Mouse (Mus musculus): ENCODE results near the gene Glb1l.

The Glb1l gene

DNA sequence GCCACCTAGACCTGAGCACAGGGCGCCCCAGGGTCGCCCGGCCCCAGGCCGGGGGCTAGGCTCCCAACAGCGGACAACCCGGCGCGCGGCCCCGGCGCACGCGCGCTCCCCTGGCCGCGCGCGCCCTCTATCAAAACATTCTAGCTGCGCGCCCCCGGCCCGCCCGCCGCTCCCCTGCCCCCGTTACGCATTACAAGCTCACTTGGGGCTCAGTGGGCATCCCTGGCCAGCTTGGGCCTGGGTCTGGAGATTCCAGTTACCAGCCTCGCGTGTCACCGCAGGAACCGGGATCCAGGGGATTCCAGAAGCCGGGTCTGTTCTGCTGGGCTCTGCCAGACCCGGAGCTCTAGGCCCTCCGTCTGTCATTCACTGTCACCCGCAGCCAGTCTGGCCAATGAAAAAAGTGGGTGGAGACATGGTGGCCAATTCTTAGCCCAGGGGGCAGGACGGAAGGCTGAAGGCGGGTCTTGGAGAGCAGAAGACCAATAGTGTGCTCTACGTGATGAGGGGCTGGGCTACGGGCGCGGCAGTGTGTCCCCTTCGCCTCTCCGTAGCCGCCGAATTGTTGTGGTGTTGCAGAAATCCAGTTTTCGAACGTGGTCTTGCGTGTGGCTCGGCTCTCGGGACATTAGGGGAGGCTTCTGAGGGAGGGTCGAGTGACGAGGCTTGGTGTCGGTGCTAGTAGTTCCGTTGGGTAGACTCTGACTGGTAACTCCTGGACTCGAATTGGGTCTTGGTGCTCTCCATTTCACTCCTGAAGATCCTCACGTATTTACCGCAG lies 18.8 kb downstream of the Glb1l start, which contains the start of the genes Ankzf1 and Atg9a:
Ankzf1 (plus strand) TSS at position 530 of the 781 bp plus-strand sequence.
Atg9a (minus strand) TSS at position 575 of the 781 bp plus-strand sequence.
- DNase-seq, result peak; percentile 90 to 96

DNA sequence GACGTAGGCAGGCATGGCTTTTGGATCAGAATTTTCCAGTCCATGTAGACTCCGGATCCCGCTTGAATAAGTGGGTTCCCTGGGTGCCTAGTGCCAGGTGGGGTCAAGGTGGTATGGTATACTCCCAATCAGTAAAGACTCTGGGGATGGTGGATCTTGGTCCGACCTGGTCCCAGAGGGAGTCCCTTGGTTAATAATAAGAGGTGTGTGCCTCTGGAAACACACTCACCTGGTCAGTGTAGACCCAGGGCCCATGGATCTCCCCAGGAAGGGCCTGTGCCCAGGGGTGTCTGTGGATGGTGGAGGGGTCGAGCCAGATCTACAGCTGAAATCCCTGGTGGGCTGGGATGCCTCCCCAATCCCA lies 19.4 kb downstream of the Glb1l start:
- no peak for DNase-seq

DNA sequence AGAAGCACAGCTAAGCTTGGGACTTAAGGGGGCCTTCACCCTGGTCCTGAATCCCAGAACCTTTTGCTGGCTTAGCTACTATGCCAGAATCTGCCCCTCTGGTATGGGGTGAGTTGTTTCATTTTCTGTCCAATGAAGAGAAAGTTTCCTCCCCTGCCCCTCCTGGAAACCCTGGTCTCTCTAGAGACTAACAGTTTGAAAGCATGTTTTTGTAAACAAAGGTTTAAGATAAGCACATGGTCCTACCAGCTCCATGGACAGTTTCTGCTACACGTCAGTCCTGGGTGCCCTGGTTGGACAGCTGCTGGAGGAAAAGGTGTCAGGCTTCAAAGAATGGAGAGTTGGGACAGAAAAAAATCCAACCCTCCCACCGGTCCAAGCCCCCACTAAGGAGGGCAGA lies 20.0 kb downstream of the Glb1l start:
- DNase-seq, result no peak

DNA sequence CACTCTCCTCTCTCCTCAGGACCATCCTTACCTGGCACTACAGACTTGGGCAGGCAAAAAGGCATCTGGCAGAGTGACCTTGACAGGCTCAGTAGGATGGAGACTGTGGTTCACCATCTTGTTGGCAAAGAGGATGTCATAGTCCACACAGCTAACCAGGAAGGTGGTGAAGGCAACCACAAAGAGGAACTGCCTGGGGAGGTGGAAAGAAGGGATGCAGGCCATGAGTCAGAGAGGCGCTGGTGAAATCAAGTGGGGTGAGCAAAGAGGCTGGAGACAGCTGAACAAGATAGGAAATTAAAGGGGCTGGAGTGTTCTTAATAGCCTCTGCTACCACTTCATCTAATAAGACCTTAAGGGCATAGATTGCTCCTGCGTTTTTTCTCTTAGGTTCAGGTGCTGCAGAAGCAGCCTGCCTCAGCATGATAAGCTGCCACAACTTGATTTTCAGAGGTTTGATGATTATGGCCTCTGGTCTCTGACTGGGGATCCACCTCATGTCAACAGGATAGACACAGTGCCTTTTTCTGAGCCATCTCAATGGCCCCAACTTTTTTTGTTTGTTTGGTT lies 22.6 kb downstream of the Glb1l start:
- no peak for DNase-seq

DNA sequence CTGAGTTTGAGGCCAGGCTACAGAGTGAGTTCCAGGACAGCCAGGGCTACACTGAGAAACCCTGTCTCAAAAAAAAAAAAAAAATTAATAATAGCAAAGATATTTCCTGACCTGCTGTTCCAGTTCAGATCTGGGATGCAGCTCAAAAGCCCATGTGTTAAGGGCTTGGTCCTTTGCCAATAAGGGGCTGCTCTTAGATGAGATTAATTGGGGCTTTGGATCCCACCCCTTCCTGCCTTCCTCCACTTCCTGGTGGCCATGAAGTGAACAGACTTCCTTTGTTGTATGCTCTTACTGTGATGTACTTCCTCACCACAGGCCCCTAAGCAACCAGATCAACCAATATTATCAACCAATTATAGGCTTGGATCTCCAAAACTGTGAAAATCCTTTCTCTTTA lies 23.5 kb downstream of the Glb1l start:
- DNase-seq, result no peak

DNA sequence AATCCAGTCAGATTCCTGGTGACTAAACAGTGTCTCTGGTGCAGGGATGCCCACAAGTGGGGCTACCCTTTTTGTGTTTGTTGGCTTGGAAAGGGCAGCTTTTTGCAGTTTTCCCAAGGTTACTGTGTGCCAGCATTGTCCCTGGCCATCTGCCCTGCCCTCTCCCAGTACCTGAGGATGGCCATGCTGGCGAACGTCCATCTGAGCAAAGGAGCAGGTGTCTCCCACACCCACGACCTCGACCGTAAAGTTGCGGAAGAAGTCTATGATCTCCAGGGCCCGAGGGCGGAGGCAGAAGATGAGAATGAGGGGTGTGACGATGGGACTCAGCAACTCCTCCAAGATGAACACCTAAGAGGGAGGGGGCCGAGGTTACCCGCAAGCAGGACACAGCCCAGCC lies 25.1 kb downstream of the Glb1l start:
- DNase-seq, result no peak

DNA sequence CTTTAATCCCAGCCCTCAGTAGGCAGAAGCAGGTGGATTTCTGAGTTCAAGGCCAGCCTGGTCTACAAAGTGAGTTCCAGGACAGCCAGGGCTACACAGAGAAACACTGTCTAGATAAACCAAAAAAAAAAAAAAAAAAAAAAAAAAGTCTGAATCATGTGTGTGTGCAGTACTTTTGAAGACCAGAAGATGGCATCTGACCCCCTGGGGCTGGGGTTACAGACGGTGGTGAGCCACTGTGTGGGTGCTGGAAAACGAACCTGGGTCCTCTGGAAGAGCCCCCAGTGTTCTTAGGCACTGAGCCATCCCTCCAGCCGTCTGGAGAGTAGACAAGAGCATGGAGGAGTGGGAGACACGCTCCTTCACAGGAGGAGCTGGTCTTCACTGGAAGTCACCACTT lies 28.5 kb downstream of the Glb1l start:
- peak in 1 of 2 experiments; percentile 11 for DNase-seq

DNA sequence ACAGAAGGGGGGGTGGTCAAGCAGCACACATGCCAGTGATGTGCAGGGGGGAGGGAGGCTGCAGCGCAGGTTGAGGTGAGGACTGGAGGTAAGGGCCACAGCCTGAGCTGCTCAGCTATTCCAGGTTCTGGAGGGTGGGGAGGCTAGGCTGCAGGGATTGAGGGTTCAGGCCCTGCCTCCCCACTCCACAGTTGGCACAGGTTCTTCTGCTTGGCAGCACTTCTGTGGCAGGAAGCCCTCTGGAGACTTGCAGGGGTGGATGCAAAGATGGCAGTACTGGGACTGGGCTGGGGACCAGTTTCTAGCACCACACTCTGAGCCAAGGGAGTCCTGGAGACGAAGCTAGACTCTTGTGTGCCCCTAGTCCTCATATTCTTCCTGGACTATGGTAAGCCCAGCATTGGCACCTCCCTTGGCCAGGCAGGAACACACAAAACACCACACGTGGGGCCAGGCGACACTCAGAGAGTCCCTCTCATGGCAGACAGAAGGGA lies 29.2 kb downstream of the Glb1l start:
- no peak for DNase-seq

DNA sequence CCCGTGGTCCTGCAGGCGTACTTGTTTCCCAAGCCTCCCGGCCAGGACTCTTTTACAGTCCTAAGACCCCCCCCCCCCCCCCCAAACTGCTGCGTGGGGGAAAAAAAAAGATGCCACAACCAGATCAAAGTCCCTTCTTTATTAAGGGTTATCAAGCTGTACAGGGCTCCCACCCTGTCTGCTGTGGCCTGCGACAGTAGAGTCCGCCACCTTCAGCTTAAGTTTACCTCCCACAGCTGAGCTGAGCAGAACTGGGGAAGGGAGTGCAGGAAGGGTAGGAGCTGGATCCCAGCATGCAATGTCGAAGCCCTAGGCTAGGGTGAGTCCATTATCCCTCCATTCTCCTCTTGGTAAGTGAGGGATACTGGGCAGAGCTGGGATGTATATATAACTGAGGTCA lies 29.9 kb downstream of the Glb1l start:
- DNase-seq, result no peak

DNA sequence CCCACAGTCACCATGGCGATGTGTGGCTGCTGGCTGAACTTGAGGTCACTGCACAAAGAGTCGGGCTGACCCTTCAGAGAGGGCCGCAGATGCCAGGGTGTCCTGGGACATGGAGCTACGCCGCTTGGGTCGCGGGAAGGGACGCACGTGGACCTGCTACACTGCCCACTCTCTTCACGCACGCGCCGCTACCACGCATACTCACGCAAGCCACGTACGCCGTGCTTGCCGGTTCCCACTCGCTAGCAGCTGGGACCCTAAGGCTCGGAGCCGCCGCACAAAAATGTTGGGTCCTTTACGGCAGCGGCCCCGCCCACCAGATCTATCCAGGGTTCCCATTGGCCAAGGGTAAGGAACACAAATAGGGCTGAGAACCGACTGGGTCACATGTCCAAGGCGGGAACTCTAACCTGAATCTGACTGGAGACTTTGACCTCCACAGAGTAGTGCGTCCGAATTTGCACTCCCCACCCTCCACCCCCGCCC lies 30.5 kb downstream of the Glb1l start, which contains the start of gene Abcb6:
Abcb6 (minus strand) TSS at position 288 of the 486 bp plus-strand sequence.
- DNase-seq, result peak; percentile 78 to 87

DNA sequence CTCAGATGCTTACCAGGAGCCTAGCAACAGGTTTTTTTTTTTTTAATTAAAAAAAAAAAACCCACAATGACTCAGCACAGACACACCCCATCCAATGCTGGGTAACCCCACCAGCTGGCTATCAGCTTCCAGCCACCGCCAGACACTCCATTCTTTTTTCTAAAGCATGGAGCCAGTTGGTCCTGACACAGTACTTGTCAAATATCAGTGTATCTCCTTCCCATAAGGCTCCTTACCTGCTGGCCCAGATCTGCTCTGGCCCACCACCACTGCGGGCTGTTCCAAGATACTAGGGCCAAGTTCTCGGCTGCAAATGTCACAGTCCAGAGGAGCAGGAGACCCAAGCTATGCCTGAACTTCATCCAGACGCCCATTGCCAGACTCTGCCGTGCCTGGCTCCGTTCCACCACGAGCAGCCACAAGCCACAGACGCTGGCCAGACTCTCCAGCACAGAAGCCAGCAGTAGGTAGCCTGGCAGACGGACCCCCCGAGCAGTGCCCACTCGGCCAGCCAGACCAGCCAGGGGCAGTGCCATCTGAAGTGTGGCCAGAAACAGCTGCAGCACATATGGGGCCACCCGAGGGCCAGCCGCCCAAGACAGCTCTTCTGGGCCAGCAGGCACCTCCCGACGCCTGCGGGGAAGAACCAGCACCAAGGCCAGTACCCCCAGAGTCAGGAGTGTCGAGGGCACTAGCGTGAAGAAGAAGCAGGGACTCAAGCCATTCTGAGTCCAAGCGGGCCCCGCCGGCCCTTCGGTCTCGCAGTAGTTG lies 31.1 kb downstream of the Glb1l start:
- DNase-seq, result peak in 1 of 2 experiments; percentile 16

DNA sequence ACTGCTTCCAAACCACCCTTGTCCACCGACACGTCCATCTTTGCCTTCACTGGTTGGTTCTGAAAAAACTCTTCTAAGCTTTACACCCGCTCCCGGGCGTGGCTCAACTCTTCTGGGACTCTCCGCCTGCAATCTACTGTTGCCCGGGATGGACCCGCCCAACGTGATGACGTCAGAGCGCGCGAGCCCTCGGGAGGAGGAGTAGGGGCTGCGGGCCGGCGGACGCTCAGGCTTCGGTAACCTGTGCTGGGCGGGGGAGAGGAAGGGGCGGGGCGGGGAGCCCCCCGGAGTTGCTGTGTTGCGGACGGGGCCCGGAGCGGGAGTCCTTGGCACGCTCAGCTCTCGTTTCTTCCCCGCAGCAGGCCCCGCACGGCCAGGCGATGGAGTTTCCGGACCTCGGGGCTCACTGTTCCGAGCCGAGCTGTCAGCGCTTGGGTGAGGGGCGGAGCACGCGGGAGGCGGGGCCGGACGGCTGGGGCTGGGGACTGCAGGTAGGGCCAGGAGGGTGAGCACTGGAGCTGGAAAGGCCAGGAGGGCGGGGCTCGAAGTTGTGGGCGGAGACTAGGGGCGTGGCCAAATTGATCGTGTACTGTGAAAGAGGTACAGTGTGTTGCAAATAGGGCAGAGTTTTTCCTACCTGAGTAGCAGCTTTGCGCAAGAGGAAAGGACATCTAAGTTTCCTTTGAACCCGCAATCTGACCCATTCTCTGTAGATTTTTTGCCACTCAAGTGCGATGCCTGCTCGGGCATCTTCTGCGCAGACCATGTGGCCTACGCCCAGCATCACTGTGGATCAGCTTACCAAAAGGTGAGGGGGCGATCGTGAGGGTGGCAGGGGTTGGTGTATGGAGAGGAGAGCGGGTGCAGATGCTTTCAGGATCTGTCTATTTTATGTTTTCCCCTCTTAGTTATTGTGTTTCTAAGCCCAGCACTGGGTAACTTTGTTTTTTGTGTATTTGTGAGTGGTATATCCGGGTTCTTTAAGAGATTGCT lies 41.8 kb downstream of the Glb1l start, which contains the start of gene Zfand2b:
Zfand2b (plus strand) TSS at position 175 of the 993 bp plus-strand sequence.
- DNase-seq, result peak; percentile 98 to 99

DNA sequence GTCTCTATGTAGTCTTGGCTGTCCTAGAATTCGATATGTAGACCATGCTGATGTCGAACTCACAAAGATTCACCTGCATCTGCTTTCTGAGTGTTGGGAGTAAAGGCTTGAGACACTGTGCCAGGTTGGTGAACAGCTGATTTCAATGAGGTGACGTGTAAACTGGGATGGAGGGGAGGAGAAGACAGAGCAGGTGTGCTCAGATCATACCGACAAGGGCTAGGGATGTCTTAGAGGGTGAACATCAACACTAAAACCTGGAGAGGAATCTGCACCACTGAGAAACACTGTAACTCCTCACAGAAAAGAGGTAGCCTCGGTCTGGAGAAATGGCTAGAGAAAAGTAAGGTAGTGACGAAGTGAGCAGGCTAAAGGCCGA lies 42.5 kb downstream of the Glb1l start:
- no peak for DNase-seq

DNA sequence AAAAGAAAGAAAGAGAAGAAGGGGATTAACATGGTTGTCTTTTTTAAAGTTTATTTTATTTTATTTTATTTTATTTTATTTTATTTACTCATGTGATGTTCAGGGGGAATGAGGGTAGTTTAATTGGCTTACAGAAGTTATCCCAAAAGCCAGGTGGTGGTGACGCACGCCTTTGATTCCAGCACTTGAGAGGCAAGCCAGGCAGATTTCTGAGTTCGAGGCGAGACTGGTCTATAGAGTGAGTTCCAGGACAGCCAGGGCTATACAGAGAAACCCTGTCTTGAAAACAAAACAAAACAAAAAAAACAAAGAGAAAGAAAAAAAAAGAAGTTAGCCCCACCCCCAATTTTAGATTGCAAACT lies 50.4 kb downstream of the Glb1l start:
- DNase-seq, result no peak

DNA sequence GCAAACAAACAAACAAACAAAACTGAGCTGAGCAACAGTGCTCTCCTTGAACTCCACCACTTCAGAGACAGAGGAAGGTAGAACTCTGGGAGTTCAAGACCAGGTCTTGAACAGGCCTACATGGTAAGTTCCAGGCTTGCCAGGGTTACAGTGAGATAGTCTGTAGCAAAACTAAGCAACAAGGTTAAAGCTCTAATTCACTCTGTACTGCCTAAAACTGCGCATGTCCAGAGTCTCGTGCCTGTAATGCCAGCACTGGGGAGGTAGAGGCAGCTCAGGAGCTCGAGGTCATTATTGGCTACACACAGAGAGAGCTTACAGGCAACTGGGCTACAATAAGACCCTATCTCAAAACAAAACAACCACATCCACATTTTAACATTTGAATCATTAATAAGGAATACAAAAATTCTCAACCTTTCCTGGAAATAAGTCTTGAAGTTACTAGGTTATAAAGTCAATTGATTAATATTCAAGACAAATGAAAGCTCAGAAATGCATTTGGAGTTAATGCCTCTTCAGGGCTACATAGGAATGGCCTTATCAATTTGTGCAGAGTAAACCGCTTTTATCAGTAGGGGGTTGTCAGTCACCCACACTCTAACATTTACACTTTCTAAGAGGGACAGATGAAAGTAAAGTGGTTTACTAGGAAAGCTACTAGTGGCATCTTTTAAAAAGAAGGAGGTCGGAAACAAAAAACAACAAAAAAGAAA lies 50.9 kb downstream of the Glb1l start:
- no peak for DNase-seq

DNA sequence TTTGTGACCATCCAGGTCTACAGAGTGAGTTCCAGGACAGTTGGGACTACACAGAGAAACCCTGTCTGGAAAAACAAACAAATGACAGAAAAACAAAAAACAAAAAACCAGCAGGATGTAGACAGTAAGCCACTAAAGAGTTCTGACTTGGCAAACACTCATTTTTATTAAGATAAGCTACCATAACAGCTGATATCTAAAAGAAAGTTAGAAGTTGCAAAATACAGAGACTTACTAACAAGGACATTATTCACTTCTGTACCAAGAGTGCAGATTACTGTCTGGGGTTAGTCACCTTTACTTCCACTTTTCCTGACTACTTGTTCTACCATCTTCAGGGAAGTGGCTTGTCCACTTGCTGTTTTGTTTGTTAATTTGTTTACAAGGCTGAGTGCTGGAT lies 51.6 kb downstream of the Glb1l start:
- DNase-seq, result no peak

DNA sequence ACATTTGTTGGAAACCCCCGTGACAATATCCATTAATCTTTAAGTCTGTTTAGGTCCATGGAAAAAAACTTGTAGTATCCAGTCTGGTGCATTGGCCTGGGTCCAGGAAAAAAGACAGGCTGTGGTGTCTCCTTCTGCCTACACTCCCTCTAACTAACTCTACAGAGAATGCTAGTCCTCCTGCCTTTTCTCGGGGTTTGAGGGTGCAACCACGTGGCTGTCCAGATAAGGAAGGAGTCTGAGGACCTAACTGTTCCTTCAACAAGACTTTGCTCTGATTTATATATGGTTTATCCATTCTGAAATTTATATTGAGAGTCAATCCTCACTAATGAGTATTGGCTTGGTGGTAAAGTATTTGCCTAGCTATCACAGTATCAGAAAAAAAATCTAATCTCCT lies 54.8 kb downstream of the Glb1l start:
- DNase-seq, result no peak

DNA sequence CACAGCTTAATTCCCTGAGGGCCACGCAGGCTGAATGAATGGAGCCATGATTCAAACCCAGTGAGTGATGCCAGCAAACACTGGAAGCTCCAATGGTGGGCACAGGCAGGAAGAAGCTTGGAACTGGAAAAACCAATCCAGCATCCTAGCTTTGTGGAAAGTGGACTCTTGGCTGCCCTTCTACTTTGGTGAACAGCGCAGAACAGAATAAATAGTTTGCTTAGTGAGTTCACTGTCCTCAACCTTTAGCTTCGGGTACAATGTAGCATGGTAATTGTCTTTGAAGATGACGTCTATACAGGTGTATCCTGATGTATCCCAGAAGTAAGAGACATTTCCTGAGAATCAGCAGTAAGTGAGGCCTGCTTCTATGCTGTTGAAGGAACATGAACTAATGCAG lies 61.9 kb downstream of the Glb1l start:
- DNase-seq, result no peak

Measured in thymus, postnatal 36 days (tissue).